Mouse (Mus musculus) thymus, adult 2 months (tissue): ENCODE data around the gene Troap.

ENCODE experiments used
- CTCF ChIP-seq: fragments of 200-500 bp; IDR thresholded peaks from 2 replicates; pipeline ENCODE4 v1.5.1; 2012; ENCODE audit warnings: mild to moderate bottlenecking, control low read depth, low read length, moderate library complexity, borderline replicate concordance; ENCODE audit not compliant: control insufficient read depth, poor library complexity, insufficient read depth; ENCODE audit errors: extremely low read depth
- POLR2A ChIP-seq: fragments of 200-500 bp; IDR thresholded peaks from 2 replicates; pipeline ENCODE4 v1.6.1; 2012; ENCODE audit warnings: mild to moderate bottlenecking, low read length, control low read depth, moderate library complexity; ENCODE audit not compliant: control insufficient read depth, poor library complexity, insufficient read depth; ENCODE audit errors: extremely low read depth

DNA sequence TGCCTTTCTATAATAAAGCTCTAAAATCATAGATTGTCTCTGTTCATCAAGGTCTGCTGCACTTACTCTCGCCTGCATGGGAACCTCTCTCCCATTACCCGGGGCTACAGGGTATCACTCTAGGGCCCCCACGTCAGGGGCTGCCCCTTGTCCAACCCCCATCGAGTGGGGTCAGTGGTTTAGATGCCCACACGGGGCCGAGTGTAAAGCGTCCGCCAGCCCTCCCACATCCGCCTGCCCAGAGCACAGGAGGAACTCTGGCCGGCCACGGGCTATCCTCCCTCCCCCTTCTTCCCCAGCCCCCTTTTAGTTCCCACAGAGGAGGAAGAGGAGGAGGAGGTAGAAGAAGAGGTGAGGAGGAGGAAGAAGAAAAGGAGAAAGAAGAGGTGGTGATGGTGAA, 46.4 kb downstream of the Troap start:
- TF ChIP-seq POLR2A = no peak
- no peak for TF ChIP-seq CTCF
